Mouse (Mus musculus) layer of hippocampus, adult 18-20 months (tissue): ENCODE data around the gene Rassf8. TPM values are rescaled to one million over a fixed set of nuclear protein-coding genes. Genes with fewer than 3 reads are reported as not detected.

Experiments
- DNase-seq, 2 experiments: peaks; one replicate each; pipeline ENCODE4 v3.0.0; 2022; ENCODE audit warnings: low spot score in 2 of 2
- long read RNA-seq: library from polyadenylated mRNA; stranded (forward); transcript quantifications from one replicate; pipeline ENCODE4 v2.0.0, GENCODE M21; 2021
- total RNA-seq, 2 experiments: library from RNA; stranded (reverse); gene quantifications; 2 replicates each; pipeline ENCODE4 v1.2.3; 2021

Gene Rassf8
- 10 to 100 TPM; 23.7 to 27.3 TPM for total RNA-seq
- long read RNA-seq, full-length matches to known transcripts, result 6 of 8 reads
- long read RNA-seq, partial matches to known transcripts, result 0 of 8 reads
- long read RNA-seq, other reads (novel, unspliced or antisense), result 2 of 8 reads

GRCm38 (mm10) chr6:145746132-145746849, at the start of gene Rassf8:
Rassf8 (plus strand) TSS chr6:145746748.
- DNase-seq, result peak; percentile 77 to 80

DNA sequence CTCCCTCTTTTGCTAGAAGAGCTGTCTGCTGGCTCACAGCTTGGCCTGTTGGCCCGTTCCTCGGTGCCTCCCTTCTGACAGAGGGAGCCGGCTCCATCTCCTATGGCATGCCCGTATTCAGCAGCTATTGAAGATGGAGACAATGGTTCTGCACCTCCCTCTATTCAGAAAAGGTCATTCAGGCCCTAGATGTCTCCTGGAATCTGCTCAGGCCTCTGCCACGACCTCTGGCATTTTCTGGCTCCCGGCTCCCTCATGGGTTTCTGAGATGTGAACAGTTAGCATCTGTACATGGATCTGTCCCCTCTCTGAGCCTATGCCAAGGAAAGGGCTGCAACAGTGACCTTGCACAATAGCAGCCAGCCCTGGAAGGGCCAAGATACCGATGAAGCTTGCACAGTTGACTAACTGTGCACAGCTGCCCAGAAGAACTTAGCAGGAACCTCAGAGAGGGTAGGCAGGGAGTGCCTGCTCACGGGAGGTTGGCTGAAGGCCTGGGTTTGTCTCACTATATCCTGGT, 45.5 kb upstream of the Rassf8 start:
- no peak for DNase-seq

DNA sequence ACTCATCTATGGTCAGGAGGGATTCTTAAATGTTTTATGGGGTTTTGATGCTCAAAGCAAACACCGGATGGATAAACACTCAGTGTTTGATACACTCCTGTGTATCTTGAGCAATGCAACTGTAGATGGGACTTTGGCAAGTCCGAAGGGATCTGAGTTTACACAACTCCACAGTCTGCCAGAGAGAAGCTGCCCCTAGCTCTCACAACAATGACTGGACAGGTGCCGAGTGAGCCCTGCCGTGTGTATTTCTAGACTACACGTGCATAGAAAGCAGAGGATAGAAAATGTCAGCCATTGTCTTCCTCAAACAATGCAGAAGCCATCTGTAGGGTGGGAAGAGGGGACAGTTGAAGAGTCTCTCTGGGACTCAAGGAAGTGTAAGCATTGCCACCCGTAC, 42.9 kb upstream of the Rassf8 start:
- no peak for DNase-seq

- DNase-seq, result no peak
Measured at GRCm38 (mm10) chr6:145709956-145710720, 36.4 kb upstream of the Rassf8 start.

DNA sequence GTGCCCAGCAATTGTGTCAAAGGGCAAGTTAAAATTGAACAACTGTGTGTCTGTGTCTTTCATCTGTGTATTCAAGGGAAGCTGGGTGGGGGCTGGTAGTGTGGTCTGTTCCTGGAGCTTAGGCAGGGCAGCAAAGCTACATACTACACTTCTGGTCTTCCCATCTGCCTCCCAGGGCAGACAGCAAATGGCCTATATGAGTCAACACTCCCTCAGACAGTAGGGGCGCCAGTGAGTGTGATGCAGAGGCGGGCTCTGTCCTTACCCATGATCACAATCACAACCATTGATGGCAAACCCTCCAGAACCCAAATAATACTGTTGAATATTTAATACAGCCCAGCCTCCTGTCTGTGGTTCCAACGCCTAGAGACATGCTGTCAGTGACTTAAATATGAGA, 35.8 kb upstream of the Rassf8 start:
- no peak for DNase-seq

DNA sequence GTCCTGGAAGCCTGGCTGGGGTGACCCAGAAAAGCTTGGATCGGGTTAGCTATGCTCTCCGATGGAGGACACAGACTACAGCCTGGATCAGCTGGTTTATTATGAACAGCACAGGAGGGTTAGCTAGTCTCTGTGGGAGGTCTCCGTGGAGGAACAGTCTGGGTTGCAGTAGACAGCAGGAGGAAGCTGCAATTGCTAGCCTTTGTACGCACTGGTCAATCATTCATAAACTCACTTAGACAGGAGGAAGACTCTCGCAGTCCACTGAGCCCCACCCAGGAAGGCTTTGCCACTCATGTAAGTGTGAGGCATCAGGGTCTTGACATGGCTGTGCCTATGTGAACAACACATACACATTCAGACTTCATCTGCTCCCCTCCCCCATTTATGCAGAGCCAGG, 35.2 kb upstream of the Rassf8 start:
- DNase-seq, result no peak

DNA sequence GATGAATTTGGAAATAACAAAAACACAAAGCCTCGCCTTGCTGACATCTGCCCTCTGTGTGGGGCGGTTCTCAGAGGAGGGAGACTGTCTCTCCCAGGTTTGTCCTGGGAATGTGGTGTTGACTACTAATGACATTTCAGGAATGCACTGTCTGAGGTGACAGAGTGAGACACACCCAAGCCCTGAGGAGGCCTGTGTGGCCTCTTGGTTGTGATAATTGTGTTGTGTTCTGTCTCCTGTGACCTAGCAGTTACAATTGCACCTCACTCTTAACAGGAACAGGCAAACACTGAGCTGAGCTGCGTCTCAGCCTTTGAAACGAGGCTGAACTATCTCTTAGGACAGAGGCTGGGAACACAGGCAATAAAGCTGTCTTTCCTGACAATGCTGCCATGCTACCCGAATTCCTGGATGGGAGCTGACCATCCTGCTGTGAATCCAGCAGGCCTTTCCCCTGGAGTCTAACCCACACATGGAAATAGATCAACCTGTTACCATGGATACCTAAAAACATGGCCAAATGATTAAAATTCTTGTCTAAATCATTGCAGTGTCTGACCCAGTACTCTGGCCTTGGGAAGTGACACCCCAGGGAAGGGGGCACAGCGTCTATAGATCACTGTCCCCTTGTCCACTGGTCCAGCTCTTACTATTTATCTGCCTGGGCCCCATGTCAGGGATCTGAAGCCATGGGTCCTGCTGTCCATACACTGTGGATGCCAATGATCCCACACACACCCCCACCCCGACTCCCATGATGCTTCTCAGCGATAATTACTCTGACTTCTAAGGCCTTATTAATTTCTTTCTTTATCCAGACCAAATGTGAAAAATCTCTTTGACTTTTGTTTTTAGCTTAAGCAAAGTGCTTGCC, 33.1 kb upstream of the Rassf8 start:
- no peak for DNase-seq

DNA sequence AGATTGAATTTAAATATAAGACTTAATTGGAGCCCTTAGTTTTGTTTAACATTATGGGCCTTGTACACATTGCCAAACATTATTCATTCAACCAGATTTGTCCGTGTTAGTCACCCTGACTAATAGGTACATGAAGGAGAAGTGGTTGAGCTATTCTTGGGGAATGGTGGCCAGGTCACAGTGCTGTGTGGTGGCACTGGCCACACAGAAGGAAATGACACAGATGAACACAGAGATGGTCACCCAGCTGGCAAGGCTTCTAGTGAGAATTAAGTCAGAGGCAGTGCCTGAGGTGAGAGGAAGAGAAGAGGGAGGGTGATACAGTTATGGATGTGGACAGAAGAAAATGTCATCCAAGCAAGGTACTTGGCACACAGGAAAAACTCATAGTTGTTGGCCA, 32.4 kb upstream of the Rassf8 start:
- DNase-seq, result no peak

DNA sequence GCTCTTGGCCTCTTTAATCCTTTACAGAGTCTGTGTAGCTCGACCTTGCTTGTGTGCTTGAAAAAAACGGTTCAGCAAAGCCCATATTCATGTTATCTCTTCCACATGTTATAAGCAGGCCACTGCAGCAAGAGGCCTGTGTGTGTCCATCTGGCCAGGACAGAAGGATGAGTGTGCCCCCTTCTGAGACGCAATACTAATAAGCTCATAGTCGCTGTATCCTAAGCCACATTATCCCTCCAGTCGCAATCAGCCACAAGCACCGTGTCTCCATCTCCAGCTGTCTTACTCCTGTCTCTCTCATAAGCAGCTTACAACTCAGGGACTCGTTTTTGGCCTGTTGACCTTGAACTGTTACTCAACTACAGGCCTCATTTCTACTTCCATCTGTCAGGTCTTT, 24.0 kb upstream of the Rassf8 start:
- no peak for DNase-seq

DNA sequence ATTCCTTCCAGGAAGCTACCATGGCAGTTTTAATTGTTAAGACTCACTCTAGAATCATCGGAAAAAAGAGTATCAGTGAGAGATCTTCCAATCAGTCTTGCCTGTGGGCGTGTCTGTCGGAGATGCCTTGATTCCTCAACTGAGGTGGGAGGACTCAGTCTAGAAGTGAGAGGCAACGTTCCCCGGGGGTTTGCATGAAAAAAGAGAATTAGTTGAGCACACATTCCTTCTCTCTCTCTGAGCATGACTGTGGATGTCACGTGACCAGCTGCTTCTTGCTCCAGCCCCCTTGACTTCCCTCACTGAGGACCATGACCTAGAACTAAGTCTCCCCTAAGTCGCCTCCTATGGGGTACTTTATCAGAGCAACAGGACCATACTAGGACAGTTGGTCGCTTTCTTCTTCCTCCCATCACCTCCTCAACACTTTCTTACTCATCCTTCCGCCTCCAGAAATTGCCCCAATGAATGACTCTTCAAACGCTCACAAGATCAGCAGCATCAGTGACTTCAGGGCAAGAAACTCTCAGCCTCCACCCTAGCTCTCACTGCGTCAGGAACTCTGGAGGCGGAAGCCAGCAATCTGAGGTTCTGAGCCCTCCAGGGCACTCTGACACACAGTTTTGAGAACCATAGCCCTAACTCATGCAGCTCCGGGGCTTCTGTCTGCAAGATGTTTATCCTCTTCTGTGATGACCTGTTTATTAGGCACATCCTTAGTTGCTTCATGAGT, 23.3 kb upstream of the Rassf8 start:
- DNase-seq, result no peak

- no peak for DNase-seq
Measured at GRCm38 (mm10) chr6:145725849-145726248, 20.7 kb upstream of the Rassf8 start.

DNA sequence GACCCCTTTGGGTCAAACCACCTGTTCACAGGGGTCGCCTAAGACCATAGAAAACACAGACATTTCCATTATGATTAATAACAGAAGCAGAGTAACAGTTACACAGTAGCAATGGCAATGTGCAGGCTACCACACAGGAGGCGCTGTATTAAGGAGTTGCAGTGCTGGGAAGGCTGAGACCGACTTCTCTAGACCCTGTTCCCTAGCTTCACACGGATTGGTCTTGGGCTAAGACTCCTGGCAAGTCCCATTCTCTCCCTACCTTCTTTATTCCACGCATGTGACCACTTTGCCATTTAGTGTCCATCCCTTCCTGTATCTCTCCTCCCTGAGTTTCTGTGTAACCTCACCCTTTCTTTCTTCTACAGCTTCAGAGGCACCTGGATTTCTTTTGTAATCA, 19.6 kb upstream of the Rassf8 start:
- no peak for DNase-seq

- no peak for DNase-seq
Measured at GRCm38 (mm10) chr6:145732868-145733267, 13.7 kb upstream of the Rassf8 start.

DNA sequence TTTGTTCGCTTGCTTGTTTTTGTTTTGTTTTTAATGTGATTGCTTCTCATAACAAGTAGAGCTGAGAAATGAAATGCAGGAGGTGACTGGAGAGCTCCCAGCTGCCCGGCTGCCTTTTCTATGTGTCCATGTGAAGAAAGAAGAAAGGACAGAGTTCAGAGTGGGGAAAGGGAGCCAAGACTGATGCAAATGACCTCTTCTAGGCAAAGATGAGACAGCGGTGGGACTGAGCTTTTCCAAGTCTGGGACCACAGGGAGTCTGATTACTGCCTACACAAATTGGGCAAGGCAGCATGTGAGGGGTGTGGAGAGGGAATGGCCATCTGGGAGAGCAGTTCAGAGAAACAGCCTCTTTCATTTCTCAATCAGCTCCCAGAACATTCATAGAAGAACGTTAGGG, 13.3 kb upstream of the Rassf8 start:
- DNase-seq, result no peak

DNA sequence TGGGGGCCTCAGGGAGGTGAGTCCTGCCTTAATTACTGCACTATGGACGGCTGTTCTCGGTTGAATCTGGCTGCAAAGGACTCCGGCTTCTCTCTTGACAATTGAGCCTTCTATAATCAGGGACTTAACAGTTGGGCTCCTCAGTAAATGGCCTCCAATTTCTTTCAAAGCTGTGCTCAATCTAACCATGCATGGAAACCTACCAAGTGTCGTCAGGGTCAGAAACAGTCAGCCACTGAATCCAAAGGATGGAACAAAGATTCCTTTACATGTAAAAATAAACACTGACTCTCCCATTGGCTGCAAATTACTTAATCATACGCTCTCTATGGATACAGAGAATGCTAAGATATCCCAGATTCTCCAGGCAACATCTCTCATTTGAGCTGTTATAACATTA, 12.6 kb upstream of the Rassf8 start:
- DNase-seq, result no peak

GRCm38 (mm10) chr6:145736099-145736498, 10.4 kb upstream of the Rassf8 start:
- no peak for DNase-seq

DNA sequence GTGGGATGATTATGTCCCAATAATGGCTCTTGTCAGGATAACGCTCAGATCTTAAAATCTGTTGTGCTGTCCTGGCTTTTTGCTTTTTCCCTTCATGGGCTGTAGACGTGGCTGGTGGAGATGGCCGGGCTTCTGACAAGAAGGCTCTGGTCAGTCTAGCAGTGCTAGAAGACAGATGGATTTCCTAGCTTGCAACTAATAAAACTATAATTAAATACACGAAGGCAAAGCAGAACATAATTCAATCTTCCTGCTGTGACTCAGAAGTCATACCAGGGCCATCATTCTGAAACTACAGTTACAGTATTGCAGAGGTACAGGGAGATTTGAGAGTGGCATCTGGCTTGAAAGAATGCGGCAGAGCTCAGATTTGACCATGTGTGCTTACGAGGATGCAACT, 7.3 kb upstream of the Rassf8 start:
- no peak for DNase-seq

GRCm38 (mm10) chr6:145740011-145740410, 6.5 kb upstream of the Rassf8 start:
- DNase-seq, result no peak

DNA sequence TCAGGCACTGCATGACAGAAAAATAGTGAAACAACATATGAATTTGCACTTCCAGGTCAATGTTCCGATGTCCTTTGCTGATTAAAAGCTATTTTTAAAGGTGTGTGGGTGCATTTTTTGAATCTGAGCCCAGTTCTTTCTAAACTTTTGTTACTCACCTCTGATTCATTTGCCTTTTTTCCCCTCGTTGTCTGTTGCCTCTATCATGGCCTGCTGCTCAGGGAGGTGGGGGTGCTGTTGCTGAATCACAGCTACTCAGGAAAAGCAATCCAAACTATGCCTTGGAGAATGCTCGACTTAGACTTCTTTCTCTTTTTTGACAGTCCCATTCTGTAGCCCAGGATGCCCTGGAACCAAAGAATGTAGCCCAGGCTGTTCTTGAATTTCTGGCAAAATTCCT, 1.3 kb upstream of the Rassf8 start:
- DNase-seq, result no peak

DNA sequence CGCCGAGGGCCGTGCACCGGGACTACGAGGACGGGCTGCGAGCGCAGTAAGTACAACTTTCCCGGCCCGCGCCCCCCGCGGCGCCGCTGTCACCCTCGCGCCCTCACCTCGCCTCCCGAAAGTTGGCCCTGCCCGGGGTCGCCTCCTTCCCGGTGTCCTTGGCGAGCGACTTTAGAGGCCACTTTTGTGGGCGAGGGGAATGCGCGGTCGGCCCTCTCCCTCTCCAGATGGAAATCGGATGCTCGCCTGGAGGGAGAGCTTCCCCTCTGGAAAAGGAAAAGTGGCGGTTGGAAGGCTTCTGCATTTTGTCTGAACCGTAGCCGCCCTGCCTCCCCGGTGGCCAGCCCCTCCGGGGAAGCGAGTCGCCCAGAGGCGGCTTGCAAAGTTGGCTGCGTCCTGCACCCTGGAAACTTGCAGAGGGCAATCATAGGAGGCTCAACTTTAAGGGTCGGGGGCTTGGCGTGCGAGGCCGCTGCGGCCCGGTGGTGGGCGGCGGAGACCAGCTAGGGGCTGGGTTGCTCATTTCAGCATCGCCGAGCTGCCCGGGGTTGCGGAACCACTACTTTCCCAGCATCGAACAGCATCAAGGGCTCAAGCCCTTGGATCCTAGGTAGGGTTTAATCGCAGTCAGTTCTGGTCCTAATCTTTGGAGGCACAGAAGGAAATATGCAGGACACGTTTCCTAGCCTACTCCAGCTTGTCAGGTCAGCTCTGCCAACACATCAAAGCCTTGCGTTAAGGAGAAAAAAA, 548 bp downstream of the Rassf8 start:
- no peak for DNase-seq
